Mouse (Mus musculus) lung, postnatal 14 days (tissue): ENCODE results near the gene Dyrk1a.
"Not testable (repeated sequence)": the region's sequence is repeated elsewhere in the genome, so short reads cannot be mapped to it uniquely, and the experiment has no call there.

ENCODE experiments used
- DNase-seq: peaks from one replicate; pipeline ENCODE4 v3.0.0; 2021

Dyrk1a gene

DNA sequence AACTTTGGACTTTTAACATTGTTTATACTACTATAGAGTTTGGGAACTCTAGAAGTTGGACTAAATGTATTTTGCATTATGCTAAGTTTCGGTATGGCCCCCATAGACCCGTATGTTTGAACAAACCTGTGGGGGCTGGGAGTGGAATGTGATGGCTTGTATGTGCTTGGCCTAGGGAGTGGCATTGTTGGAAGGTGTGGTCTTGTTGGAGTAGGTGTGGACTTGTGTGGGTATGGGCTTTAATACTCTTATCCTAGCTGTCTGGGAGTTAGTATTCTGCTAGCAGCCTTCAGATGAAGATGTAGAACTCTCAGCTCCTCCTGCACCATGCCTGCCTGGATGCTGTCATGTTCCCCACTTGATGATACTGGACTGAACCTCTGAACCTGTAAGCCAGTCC, 72.0 kb downstream of the Dyrk1a start:
- no peak for DNase-seq

DNA sequence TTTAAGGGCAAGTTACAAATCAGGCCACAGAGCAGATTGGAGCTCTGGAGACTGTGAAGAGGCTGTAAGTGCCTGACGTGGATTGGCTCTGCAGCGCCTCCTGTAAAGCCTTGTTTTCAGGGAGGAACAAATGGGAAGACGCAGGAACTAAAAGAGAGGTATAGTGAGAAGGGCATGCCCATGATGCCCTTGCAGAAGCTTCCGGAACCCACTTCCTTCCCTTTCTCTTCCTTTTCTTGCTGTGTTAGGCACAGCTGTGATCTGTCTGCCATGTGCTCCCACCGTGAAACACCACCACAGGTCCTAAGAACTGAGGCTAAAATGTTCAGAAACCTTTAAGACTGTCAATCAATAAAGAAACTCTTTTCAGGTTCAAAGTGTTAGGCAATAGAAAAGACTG, 77.3 kb downstream of the Dyrk1a start:
- no peak for DNase-seq

DNA sequence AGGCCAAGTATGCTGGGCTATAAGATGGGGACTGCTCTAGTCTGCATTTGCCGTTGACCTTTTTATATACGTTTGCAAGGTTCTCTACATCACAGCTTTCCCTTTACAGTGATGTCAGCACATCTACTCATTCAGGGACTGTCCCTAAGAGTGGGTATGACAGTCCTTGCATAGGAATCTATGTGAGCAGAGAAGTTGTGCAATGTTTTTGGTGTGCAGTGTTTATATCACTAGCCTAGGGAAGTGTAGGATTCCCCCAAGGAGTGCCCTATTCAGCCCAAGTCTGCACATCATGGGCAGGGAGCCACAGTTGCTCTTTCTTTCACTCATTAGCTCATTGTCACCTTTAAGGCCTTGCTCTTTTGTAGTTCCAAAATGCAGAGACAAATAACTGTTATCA, 78.1 kb downstream of the Dyrk1a start:
- no peak for DNase-seq

DNA sequence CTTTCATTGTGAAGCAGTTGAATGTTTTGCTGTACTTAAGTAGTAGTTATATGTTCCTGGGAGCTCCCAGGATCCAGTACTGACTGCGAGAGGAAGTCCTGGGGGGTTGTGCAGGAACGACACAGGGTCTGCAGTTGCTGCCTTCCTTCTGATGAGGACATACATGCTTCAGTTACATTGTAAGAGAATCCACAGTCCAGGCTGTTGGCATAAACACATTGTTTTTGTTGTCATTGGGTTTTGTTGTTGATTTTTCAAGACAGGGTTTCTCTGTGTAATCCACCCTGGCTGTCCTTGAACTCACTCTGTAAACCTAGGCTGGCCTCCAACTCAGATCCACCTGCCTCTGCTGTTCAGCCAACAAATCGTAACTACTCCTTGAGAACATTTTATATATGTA, 80.1 kb downstream of the Dyrk1a start:
- no peak for DNase-seq

DNA sequence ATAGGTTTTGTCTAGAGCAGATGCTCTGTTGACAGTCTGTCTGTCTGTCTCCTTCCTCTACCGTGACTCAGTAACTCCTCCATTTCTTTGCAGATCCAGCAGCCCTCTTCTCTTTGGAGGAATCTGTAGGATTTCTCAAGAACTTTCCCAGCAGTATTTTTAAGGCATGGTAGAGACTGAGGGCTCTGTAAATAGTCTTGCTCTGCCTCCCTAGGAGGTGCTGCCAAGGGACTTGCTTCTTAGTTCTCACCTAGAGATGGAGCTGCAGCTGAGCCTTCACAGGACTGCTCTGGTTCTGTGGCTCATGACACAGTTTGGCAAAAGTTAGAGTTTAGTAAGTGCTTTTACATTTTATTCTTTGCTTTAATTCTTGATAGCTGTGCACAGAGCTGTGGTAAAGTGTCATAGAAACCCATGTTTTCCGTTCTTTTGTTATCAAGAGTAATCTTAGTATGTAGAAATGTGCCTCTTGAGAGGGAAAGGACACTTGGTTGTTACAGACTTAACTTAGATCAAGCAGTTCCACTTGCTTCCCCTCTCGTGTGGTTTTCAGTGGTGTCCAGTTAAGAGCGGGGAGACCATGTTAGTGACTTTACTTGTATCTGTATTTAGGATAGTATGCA, 82.4 kb downstream of the Dyrk1a start:
- no peak for DNase-seq

DNA sequence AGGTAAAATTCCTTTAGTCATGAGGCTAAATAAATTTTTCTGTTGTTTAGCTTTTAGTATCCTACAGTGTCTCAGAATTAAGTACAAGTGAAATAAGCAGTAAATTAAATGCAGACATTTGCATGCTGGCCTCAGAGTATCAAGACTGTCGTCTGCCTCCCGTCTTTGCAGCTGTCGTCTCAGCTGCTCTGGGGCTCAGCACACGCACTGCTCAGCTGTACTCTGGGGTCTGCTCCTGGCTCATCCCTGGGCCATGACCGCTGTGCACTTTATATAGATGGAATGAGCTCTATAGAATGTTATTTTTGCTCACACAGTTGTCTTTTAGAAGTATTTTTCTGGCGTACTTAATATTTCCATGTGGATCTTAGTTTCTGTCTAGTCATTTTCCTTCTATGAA, 85.3 kb downstream of the Dyrk1a start:
- no peak for DNase-seq

DNA sequence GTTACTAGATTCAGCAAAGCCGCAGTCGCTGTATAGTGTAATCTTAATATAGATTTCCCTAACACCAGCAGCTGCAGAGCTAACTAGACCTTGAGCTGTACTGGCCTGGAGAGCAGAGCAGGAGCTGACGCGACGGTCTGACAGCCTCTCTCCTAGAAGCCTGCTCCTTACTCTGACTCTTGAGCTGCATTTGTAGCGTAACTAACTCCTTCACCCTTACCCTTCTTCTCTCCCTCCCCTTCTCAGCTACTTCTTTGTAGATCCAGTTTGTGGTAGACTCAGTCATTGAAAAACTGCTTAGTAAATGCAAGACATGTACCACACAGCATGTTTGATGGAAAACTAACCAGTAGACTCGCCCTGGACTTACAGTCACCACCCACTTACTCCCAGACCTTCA, 87.1 kb downstream of the Dyrk1a start:
- DNase-seq = no peak

DNA sequence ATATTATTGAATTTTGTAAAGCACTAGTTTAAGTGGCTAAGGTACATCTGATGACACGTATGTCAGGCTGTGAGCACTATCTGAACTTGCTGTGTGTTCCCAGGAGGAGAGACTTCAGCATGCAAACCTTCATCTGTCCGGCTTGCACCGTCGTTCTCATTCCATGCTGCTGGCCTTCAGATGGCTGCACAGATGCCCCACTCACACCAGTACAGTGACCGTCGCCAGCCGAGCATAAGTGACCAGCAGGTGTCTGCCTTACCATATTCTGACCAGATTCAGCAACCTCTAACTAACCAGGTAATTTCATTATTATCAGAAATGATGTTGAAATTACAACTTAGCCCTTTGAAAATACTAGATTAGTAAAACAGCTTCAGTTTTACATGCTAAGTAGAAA, 89.6 kb downstream of the Dyrk1a start:
- DNase-seq = no peak

DNA sequence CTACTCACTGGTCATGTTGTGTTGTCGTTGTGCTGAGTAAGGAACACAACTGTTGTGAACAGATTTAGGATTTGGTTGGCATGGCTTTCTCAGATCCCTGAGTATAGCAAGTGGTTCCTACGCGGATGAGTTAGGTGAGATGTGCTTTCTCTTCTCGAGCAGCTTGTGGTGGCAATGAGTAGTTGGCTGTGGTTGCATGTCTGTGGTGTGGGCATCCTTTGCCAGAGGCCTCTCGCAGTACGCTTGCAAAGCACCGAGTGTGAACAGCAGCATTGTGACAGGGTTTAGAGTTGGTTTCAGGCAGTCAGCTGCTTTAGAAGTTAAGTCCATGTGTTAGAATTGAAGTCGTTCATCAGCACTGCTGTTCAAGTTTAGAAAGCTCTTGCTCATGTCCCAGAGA, 90.4 kb downstream of the Dyrk1a start:
- no peak for DNase-seq

DNA sequence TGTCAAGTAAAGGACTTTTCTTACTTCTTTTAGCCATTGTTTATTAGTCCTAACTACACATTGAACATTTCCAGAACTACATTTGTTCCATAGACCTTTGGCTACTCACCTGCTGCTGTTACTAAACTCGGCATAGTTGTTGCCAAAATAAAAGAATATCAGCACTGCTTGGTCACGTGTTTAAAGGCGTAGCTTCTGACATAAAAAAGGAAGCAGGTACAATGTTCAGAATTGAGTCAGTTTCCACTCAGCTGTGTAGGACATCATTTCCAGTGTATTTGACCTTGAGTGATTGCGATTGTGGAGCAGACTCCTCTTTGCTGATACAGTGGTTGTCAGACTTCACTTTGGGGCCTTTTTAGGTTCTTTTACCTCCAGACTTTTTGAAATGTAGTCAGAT, 97.7 kb downstream of the Dyrk1a start:
- DNase-seq = no peak

DNA sequence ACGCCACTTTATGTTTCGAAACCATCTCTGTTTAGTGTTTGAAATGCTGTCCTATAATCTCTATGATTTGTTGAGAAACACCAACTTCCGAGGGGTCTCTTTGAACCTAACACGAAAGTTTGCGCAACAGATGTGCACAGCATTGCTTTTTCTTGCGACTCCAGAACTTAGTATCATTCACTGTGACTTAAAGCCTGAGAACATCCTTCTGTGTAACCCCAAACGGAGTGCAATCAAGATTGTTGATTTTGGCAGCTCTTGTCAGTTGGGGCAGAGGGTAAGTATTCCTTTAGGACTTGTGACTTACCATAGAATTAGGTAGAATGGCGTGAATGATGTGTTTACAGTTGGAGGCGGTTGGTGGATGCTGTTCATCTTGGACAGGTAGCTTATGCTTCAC, 101.5 kb downstream of the Dyrk1a start:
- DNase-seq = no peak

DNA sequence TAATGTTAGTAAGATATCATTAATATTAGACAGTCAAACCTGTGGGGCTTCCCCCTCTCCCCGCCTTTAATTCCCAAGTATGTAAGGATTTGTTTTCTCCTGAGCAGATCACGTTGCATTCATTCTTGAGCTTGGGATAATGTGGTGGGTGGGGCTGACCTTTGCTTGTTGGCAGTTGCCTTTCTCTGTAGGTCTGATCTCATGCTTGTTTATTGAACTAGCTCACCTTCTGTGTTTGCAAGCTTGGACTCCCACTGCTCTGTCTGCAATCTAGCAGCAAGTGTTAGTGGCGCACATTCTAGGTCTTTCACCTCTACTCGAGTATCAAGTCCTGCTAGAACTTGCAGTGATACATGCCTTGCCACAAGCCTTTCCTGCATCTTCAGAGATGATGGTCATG, 111.1 kb downstream of the Dyrk1a start:
- DNase-seq = no peak

DNA sequence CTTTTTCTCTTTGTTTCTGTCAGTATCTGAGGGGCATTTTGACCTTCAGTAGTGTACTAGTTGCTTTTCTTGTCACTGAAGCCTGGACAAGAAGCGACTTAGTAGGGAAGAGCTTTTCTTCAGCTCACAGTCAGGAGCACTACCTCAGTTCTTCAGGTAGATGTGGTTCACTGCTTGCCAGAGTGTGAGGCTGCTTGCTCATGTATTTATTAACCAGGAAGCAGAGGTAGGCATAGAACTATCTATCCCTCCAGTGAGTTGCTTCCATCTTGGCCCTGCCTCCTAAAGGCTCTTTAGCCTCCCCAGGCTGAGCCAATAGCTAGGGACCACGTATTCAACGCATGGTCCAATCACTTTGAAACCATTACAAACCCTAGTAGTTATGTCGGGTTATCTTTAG, 112.0 kb downstream of the Dyrk1a start:
- DNase-seq = no peak

DNA sequence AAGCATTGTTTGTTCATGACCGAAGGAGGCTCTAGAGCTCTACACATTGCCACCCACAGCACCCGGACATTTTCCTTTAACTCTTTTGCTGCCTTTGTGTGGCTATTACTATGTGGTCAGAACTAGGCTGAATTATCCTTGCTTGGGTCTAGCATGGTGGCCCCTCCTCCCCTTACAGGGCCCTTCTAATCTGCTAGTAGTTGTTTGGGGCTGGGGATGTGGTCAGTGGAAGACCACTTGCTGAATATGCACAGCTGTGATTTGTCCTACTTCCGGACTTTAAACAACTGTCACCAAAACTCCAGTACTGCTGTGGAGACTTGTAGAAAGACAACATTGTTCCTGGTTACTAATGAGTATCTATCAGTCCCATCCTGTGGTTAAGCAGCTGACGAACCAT, 114.2 kb downstream of the Dyrk1a start:
- no peak for DNase-seq

DNA sequence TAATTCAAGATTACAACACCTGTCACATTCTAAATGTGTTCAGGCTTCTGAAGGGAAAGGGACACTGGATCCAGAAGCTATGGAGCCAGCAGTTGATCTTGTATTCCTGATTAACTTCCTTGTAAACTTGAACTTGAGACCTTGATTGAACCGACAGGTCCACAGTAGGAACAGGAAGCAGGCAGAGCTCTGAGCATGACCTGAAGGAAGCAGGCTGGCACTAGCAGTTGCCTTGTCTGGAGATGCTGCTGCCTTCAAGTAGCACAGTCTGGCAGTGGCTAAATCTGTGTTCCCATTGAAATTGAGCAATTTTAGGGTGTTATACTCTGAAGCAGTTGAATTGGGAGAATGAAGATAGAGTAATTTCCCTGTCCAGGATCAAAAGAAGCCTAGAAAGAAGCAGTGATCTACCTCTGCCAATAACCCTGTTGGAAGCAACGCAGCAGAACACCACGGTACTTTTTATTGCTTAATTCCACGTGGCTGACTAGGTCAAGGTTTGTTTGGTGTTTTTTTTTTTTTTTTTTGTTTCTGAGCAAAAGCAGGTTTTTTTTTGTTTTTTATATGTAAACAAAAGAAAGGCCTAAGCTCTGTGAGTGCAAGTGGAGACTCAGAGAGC, 124.0 kb downstream of the Dyrk1a start:
- no peak for DNase-seq

DNA sequence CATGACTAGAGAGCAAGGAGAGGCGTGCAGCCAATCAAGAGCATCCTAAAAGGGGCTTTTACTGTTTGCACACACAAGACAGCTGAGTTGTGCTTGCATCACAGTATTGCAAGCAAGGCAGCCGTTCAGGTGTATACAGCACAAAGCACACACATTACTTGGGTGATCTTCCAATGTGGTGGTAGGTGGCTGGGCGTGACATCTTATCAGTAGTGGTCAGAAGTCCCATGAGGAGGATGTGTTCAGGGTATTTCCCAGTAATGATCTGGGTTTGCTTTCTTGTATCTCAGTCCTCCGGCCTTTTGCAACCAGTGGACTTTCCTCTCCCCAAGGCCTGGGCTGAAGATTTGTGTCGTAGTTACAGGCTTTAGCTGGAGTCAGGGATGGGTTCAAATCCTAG, 127.7 kb downstream of the Dyrk1a start:
- DNase-seq = no peak

DNA sequence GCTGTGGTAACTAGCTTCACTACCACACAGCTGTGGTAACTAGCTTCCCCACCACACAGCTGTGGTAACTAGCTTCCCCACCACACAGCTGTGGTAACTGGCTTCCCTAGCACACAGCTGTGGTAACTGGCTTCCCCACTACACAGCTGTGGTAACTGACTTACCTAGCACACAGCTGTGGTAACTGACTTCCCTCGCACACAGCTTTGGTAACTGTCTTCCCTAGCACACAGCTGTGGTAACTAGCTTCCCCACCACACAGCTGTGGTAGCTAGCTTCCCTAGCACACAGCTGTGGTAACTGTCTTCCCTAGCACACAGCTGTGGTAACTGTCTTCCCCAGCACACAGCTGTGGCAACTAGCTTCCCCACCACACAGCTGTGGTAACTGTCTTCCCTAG, 128.4 kb downstream of the Dyrk1a start:
- DNase-seq = not testable (repeated sequence)

DNA sequence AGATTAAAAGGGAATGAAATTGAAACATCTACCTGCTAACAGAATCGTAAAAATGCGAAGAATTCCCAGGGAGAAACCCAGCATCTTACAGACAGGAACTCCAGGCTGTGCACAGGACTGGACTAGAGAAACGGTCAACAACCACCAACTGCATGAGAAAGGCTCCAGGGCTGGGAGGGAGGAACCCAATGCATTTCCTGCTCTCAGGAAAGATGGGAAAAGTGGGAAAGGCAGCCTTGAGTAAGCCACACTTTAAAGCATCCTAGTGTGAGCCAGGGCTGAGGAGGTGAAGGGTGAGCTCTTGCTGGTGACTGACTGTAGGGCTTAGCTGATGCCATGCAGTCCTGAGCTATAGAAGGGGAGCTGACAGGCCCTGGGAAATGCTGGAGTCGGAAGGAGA, 131.3 kb downstream of the Dyrk1a start:
- no peak for DNase-seq

DNA sequence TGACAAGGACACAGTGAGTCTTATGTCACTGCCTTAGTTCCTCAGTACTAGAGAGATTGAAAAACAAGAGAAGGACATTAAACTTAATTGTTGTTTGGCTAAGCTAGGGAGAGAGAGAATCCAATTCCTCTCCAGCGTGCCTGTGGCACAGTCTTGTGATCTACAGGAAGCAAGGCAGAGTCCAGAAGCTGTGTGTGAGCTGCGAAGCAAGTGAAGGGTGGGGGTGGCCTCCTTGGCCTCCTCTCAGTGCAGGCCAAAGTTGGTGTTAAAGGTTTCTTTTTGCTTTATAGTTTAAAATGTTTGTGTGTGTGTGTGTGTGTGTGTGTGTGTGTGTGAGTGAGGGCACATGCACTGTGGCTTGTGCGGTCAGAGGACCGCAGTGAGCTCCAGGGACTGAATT, 132.2 kb downstream of the Dyrk1a start:
- DNase-seq = no peak

DNA sequence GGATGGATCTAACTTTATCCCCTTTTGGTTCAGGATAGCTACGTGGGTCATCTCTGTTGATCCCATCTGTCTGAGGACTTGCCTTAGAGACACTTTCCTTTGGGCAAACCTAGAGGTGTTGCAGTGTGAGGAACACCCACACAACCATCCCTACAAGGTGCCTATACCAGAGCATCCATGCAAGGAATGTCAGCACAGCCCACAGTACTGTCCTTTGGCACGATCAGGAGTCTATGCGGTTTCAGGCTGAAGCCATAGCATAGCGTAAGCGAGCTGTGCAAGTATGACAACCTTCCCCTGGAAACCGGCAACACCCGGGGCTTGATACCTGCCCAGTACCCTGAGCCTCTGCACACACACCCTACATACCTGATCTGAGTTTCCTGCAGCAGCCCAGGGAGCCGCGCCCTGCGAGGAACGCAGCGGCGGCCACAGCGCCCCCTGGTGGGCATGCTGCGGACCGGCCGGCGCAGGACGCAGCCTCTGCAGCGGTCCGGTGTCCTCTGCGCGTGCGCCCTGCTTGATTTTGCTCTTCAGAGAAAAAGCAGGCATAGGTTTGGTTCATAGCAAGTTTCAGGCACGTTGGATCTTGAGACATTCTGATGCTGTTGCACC, 143.8 kb downstream of the Dyrk1a start:
- DNase-seq = peak; percentile 84

DNA sequence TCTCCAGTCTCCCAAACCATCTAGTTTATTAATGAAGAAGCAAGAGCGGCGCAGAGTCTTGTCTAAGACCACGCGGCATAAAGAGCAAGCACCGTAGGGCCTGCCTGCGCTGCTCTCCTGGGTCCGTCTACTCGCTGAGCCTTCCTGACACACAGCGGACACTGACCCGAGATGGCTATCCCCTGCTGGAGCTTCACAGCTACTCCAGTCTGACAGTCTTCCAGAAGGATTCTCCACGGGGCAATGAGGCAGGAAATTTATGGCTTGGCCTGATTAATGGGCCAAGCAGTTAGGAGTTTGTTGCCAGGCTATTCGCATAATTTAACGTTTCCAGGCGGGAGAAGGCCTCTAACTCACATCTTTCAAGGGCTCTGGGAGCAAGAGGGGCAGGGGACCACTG, 144.7 kb downstream of the Dyrk1a start:
- no peak for DNase-seq

DNA sequence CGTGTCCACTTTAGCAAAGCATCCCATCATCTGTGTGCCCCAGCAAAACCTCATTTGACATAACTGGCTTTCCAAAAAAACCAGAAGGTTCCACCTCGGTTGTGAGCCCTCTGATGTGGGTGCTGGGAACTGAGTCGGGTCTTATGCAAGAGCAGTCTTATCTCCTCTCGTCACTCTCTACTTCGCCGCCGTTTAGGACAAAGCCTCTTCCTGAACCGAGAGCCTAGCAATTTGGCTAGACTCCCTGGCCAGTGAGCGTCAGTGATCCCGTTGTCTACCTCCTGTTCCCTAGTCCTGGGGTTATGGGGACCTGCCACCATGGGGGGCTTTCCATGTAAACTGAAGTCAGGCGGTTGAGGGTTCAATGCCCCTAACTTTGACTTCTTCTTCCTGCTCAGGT, 147.2 kb downstream of the Dyrk1a start:
- no peak for DNase-seq

DNA sequence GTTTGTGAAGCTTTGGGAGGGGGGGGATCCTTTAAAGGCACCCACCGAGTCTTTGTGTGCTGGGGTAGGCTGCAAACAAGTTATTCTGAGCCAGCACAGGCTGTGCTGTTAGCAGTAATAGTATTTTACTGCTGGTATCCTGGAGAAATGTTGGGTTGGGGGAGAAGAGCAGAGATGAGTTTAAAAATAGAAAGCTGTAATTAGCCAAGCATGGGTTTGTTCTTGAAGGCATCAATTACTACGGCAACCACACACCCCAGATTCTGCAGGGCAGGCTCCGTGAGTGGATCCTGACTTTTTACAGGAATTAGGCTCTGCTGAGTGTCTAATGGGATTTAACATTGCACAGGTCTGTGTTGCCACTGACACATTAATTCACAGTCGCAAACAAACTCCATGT, 149.1 kb downstream of the Dyrk1a start:
- DNase-seq = no peak

DNA sequence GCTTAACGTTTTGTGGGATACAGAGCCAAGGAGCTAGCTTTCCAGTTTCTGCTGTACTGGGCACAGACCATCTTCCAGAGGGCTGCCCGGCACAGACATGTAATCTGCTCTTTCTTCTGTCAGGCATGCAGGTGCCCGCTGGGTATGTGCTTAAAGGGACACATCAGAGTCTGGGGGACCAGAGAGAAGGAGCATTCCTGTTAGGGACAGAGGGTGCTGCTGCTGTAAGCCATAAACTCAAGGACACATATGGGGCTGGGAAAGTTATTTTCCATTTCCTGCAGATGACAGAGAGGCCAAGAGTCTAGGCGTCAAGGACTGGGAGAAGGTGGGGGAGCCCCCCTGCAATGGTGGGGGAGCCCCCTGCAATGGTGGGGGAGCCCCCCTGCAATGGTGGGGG, 149.7 kb downstream of the Dyrk1a start:
- DNase-seq = no peak
